Mouse (Mus musculus): ENCODE data around the gene Ndufc1. TPM values are rescaled to one million over a fixed set of nuclear protein-coding genes. Genes with fewer than 3 reads are reported as not detected.
"Not testable (repeated sequence)": the region's sequence is repeated elsewhere in the genome, so short reads cannot be mapped to it uniquely, and the experiment has no call there.

Gene Ndufc1
- polyA plus RNA-seq (2012; rRNA removed), result 53.0 and 150 TPM in 2 replicates
- 493 and 495 TPM in 2 replicates for polyA plus RNA-seq (2014; fragmentation: Nextera tagmentation; extraction: Ambion mirVana)

GRCm38 (mm10) chr3:51408561-51409183, at the start of gene Ndufc1:
Gene Ndufc1 (minus strand): TSS chr3:51408988.
- Histone ChIP-seq H3K36me3 (replicated peaks; ENCODE audit: control insufficient read depth, insufficient read depth, low read depth) (peaks cover 14% of the 10 kb centered on the region), H3K27me3 (ENCODE audit: control insufficient read depth, insufficient read depth, low read length) (no peaks in the 10 kb centered on the region), H3K4me1 (replicated peaks; ENCODE audit: control insufficient read depth in 2 of 2, insufficient read depth in 2 of 2, low read length in 1 of 2) (peaks cover 13 to 15% of the 10 kb centered on the region in 2 experiments), H3K4me3 (ENCODE audit: insufficient read depth in 1 of 2, low read depth in 2 of 2, low read length in 2 of 2) (peak within 1 kb of the TSS; percentile 94 to 99), H3K27ac (peak within 1 kb of the TSS; percentile 71), H3K4me2 (ENCODE audit: low read depth) (peak within 1 kb of the TSS; percentile 93), H3K9me3 (ENCODE audit: control insufficient read depth, low read length) (no peaks in the 10 kb centered on the region), H3K9ac (replicated peaks) (peak within 1 kb of the TSS; percentile 98)
- peak; percentile 84 for ATAC-seq (ENCODE audit: insufficient read depth)
- DNase-seq (ENCODE audit: low read depth in 3 of 3, low spot score in 3 of 3), result peak; percentile 84 to 86 (median 85)
- WGBS (ENCODE audit: insufficient replicate concordance), result under 1% methylated on average over 40 of the region's 40 CpGs
- TF ChIP-seq CTCF (IDR thresholded peaks at IDR 0.05; ENCODE audit: low read depth) (peak; percentile 99), EP300 (IDR thresholded peaks at IDR 0.05; ENCODE audit: low read depth) (no peak)

- H3K27ac ChIP-seq, result no peak overlapping the region
- peaks cover 0 to 2% of the 10 kb centered on the region in 2 experiments; a peak in 1 of 4 replicates for H3K4me1 ChIP-seq (replicated peaks; ENCODE audit: control insufficient read depth in 2 of 2, insufficient read depth in 2 of 2, low read length in 1 of 2)
- H3K9ac ChIP-seq (replicated peaks), result no peak overlapping the region
- no peak overlapping the region for H3K4me2 ChIP-seq (ENCODE audit: low read depth)
- no peaks in the 10 kb centered on the region for H3K27me3 ChIP-seq (ENCODE audit: control insufficient read depth, insufficient read depth, low read length)
- no peak for TF ChIP-seq EP300 (IDR thresholded peaks at IDR 0.05; ENCODE audit: low read depth)
- no peak for TF ChIP-seq CTCF (IDR thresholded peaks at IDR 0.05; ENCODE audit: low read depth)
- no peaks in the 10 kb centered on the region for H3K9me3 ChIP-seq (ENCODE audit: control insufficient read depth, low read length)
- H3K4me3 ChIP-seq (ENCODE audit: insufficient read depth in 1 of 2, low read depth in 2 of 2, low read length in 2 of 2), result no peak overlapping the region
- no peak for DNase-seq (ENCODE audit: low read depth in 3 of 3, low spot score in 3 of 3)
- ATAC-seq (ENCODE audit: insufficient read depth), result no peak
- H3K36me3 ChIP-seq (replicated peaks; ENCODE audit: control insufficient read depth, insufficient read depth, low read depth), result peaks cover 8% of the 10 kb centered on the region
- whole genome bisulfite sequencing (ENCODE audit: insufficient replicate concordance), result 80% methylated on average over 3 of the region's 3 CpGs
Measured at GRCm38 (mm10) chr3:51434871-51435595, 26.2 kb upstream of the Ndufc1 start.

GRCm38 (mm10) chr3:51434364-51434763, 25.6 kb upstream of the Ndufc1 start:
- H3K4me1 ChIP-seq (replicated peaks; ENCODE audit: control insufficient read depth in 2 of 2, insufficient read depth in 2 of 2, low read length in 1 of 2); H3K27me3 ChIP-seq (ENCODE audit: control insufficient read depth, insufficient read depth, low read length); ATAC-seq (ENCODE audit: insufficient read depth); H3K9me3 ChIP-seq (ENCODE audit: control insufficient read depth, low read length); H3K4me2 ChIP-seq (ENCODE audit: low read depth); H3K9ac ChIP-seq (replicated peaks); DNase-seq (ENCODE audit: low read depth in 3 of 3, low spot score in 3 of 3); H3K27ac ChIP-seq; H3K4me3 ChIP-seq (ENCODE audit: insufficient read depth in 1 of 2, low read depth in 2 of 2, low read length in 2 of 2); H3K36me3 ChIP-seq (replicated peaks; ENCODE audit: control insufficient read depth, insufficient read depth, low read depth): not testable (repeated sequence)
- 0 out of 2 replicates have a peak, but pooled peaks have one; percentile 26 for TF ChIP-seq CTCF (IDR thresholded peaks at IDR 0.05; ENCODE audit: low read depth)
- 75% methylated on average over 5 of the region's 5 CpGs for WGBS (ENCODE audit: insufficient replicate concordance)

- Histone ChIP-seq H3K9me3 (ENCODE audit: control insufficient read depth, low read length) (no peaks in the 10 kb centered on the region), H3K27ac (no peak overlapping the region), H3K27me3 (ENCODE audit: control insufficient read depth, insufficient read depth, low read length) (no peaks in the 10 kb centered on the region), H3K4me3 (ENCODE audit: insufficient read depth in 1 of 2, low read depth in 2 of 2, low read length in 2 of 2) (no peak overlapping the region), H3K36me3 (replicated peaks; ENCODE audit: control insufficient read depth, insufficient read depth, low read depth) (no peaks in the 10 kb centered on the region; the same call in 1 of the 2 replicates), H3K4me2 (ENCODE audit: low read depth) (no peak overlapping the region), H3K9ac (replicated peaks) (no peak overlapping the region), H3K4me1 (replicated peaks; ENCODE audit: control insufficient read depth in 2 of 2, insufficient read depth in 2 of 2, low read length in 1 of 2) (peaks cover 2 to 7% of the 10 kb centered on the region in 2 experiments; a peak in 2 of 4 replicates)
- DNase-seq (ENCODE audit: low read depth in 3 of 3, low spot score in 3 of 3), result no peak
- ATAC-seq (ENCODE audit: insufficient read depth), result no peak
- TF ChIP-seq CTCF (IDR thresholded peaks at IDR 0.05; ENCODE audit: low read depth), result no peak
- no peak for TF ChIP-seq EP300 (IDR thresholded peaks at IDR 0.05; ENCODE audit: low read depth)
Measured at GRCm38 (mm10) chr3:51425394-51425793, 16.6 kb upstream of the Ndufc1 start.

- WGBS (ENCODE audit: insufficient replicate concordance), result 32% methylated on average over 3 of the region's 3 CpGs
- TF ChIP-seq EP300 (IDR thresholded peaks at IDR 0.05; ENCODE audit: low read depth) (no peak), CTCF (IDR thresholded peaks at IDR 0.05; ENCODE audit: low read depth) (no peak)
- Histone ChIP-seq H3K4me3 (ENCODE audit: insufficient read depth in 1 of 2, low read depth in 2 of 2, low read length in 2 of 2) (no peak overlapping the region), H3K9me3 (ENCODE audit: control insufficient read depth, low read length) (no peaks in the 10 kb centered on the region), H3K4me1 (replicated peaks; ENCODE audit: control insufficient read depth in 2 of 2, insufficient read depth in 2 of 2, low read length in 1 of 2) (peaks cover 9 to 17% of the 10 kb centered on the region in 2 experiments), H3K27ac (no peak overlapping the region), H3K9ac (replicated peaks) (no peak overlapping the region), H3K27me3 (ENCODE audit: control insufficient read depth, insufficient read depth, low read length) (no peaks in the 10 kb centered on the region), H3K4me2 (ENCODE audit: low read depth) (no peak overlapping the region), H3K36me3 (replicated peaks; ENCODE audit: control insufficient read depth, insufficient read depth, low read depth) (no peaks in the 10 kb centered on the region; the same call in 1 of the 2 replicates)
- DNase-seq (ENCODE audit: low read depth in 3 of 3, low spot score in 3 of 3) (no peak), ATAC-seq (ENCODE audit: insufficient read depth) (no peak)
Measured at GRCm38 (mm10) chr3:51421921-51422320, 13.1 kb upstream of the Ndufc1 start.

All from liver, embryonic 14.5 days (tissue).